Mouse (Mus musculus) embryonic facial prominence, embryonic 10.5 days (tissue): ENCODE data around the gene Rhog. TPM values are rescaled to one million over a fixed set of nuclear protein-coding genes. Genes with fewer than 3 reads are reported as not detected.
A peak's percentile ranks its signal among the peaks of the same experiment; 100 is the strongest.
"Not testable (repeated sequence)": the region's sequence is repeated elsewhere in the genome, so short reads cannot be mapped to it uniquely, and the experiment has no call there.

ENCODE experiments used
- DNase-seq: peaks from one replicate; pipeline ENCODE4 v3.0.0-alpha.2; 2017; ENCODE audit warnings: low spot score
- H3K27ac ChIP-seq: fragments of 300-500 bp; sonication (generic); replicated peaks from 2 replicates; pipeline ENCODE4 v1.5.1; 2016; ENCODE audit warnings: mild to moderate bottlenecking
- H3K27me3 ChIP-seq: fragments of 300-500 bp; sonication (generic); replicated peaks from 2 replicates; pipeline ENCODE4 v1.6.1; 2016; ENCODE audit warnings: low read depth, mild to moderate bottlenecking; ENCODE audit not compliant: poor library complexity, severe bottlenecking
- H3K36me3 ChIP-seq: fragments of 300-500 bp; sonication (generic); replicated peaks from 2 replicates; pipeline ENCODE4 v1.6.1; 2016; ENCODE audit warnings: mild to moderate bottlenecking, moderate library complexity
- H3K4me1 ChIP-seq: fragments of 300-500 bp; sonication (generic); 2 replicates; pipeline ENCODE4 v1.6.1; 2016
- H3K4me3 ChIP-seq: fragments of 300-500 bp; sonication (generic); 2 replicates; pipeline ENCODE4 v1.5.1; 2016; ENCODE audit warnings: mild to moderate bottlenecking, moderate library complexity
- H3K9me3 ChIP-seq: fragments of 300-500 bp; sonication (generic); 2 replicates; pipeline ENCODE4 v1.6.1; 2016; ENCODE audit warnings: mild to moderate bottlenecking
- WGBS: fragments of 180-500 bp; shearing (Covaris S2); methylation state at CpG from one replicate; pipeline ENCODE4 v1.1.7; 2016; 5-methylcytosine and 5-hydroxymethylcytosine counted together
- polyA plus RNA-seq: library from polyadenylated mRNA; unstranded; fragments of >200 nt; fragmentation: Nextera tagmentation; extraction: Ambion mirVana; gene quantifications from 2 replicates; pipeline ENCODE4 v1.2.1, GENCODE M21; 2016

Gene Rhog
- polyA plus RNA-seq, 1 experiment from 2014 or later, result 48.4 TPM

DNA sequence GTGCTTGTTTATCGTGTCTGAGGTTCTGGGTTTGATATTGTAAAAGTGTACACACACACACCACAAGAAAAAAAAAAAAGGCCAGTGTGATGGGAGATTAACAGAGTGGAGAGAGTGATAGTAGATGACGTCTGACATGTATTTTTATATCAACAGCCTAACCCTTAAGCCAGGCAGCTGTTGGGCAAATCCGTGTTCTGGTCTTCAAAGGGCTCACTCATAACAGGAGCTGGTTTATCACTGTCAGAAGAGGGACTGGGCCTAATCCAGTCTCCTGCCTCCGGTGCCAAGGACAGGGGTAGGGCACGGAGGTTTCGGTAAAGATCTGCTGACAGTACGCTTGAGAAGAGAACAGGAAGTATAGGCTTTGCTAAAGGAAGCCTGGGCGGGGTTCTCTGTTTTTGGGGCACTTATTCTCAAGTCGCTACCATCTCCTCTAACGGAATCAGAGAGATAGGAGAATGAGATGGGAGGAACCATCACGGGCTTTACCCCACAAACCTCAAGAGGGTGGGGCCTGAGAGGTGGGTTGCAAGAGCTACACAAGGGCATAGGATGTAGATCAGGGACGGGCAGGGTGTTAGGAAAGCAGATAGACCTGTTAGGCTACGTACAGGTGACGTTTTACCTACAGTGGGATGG is 10.7 kb upstream of the Rhog start:
- Histone ChIP-seq H3K36me3 (no peaks in the 10 kb centered on the region), H3K27ac (no peak overlapping the region), H3K27me3 (peaks cover 27% of the 10 kb centered on the region), H3K9me3 (no peaks in the 10 kb centered on the region), H3K4me1 (peaks cover 13% of the 10 kb centered on the region), H3K4me3 (peak overlapping the region; percentile 90; the same call in 1 of the 2 replicates)
- no peak for DNase-seq
- 50% methylated on average over 14 of the region's 14 CpGs for WGBS

DNA sequence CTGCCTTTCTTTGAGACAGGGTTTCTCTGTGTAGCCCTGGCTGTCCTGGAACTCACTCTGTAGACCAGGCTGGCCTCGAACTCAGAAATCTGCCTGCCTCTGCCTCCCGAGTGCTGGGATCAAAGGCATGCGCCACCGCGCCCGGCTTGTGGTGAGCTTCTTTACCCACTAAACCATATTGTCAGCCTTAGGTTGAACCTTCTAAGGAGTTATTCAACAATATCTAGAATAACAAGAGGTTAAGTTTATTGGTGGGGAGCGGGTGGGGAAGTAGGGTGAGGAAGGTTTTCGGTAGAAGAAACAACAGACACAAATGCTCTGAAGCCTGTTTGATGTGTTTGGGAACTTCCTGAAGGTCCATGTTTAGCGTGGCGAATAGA is 10.2 kb upstream of the Rhog start:
- 92% methylated on average over 10 of the region's 10 CpGs for WGBS
- peaks cover 13% of the 10 kb centered on the region for H3K4me1 ChIP-seq
- not testable (repeated sequence) for H3K27ac ChIP-seq, H3K4me3 ChIP-seq, H3K36me3 ChIP-seq, H3K9me3 ChIP-seq, DNase-seq
- peaks cover 27% of the 10 kb centered on the region for H3K27me3 ChIP-seq

DNA sequence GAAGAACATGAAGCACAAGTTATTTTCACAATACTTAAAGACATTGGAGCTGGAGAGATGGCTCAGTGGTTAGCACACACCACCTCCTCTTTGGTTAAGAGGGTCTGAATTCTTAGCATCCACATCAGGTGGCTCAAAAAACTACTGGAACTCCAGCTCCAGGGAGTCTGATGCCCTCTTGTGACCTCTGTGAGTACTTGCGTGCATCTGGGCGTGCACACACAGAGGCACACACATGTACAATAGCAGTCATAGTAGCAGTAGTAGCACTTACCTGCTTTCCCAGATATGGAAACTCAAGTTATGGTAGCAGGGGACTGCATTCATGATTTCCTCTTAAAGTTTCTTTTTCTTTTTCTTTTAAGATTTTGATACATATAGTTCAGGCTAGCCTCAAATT is 7.2 kb upstream of the Rhog start:
- peaks cover 5% of the 10 kb centered on the region for H3K4me1 ChIP-seq
- H3K36me3 ChIP-seq, result no peaks in the 10 kb centered on the region
- H3K9me3 ChIP-seq, result no peaks in the 10 kb centered on the region
- H3K27ac ChIP-seq, result no peak overlapping the region
- H3K27me3 ChIP-seq, result peaks cover 2% of the 10 kb centered on the region
- no peak for DNase-seq
- WGBS, result 87% methylated on average over 2 of the region's 2 CpGs
- H3K4me3 ChIP-seq, result no peak overlapping the region

DNA sequence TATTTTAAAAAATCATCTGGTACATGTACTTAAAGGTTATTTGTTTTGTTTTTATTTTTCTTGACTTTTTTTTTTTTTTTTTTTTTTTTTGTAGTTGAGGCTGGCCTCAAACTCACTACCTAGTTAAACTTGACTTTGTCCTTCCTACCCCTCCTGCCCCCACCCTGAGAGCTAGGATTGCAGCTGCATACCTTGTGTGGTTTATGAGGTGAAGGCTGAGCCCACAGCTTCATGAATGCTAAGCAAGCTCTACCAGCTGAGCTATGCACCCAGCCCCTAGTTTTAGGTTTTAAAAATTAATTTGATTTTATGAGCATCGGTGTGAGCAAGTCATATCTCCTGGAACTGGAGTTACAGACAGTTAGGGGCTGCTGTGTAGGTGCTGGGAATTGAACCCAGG is 4.7 kb upstream of the Rhog start:
- H3K27ac ChIP-seq, result no peak overlapping the region
- no peaks in the 10 kb centered on the region for H3K9me3 ChIP-seq
- no peaks in the 10 kb centered on the region for H3K4me1 ChIP-seq
- H3K4me3 ChIP-seq, result no peak overlapping the region
- H3K27me3 ChIP-seq, result no peaks in the 10 kb centered on the region
- no peak for DNase-seq
- no peaks in the 10 kb centered on the region for H3K36me3 ChIP-seq
- 93% methylated on average over 1 of the region's 1 CpGs for WGBS

DNA sequence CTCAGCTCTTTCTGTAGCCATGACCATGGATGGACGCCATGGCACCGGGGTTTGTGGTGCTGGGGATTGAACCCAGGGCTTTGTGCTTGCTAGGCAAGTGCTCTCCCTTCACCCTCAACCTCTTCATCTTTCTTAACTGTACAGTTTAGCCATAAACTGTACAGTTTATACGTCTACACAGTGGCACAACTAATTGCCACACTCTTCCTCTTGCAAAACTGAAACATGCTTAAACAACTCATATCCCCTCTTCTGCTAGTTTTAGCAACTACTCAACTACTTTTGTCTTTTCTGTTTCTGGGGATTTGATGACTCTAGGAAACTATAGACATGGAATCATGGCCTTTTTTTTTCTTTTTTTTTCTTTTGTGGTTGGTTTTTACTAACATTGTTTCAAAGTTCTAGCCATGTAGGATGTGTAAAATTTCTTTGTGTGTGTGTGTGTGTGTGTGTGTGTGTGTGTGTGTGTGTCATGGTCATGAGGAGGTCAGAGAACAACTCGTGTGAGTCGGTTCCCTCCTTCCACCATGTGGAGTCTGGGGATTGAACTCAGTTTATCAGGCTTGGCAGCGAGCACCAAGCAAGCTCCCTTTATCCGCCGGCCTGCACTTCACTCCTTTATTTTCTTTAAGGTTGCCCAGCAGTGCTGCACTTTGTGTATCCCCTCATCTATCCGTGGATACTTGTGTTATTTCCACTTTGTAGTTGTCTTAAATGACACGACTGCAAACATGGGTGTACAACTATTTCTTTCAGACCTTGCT is 4.0 kb upstream of the Rhog start:
- no peak overlapping the region for H3K27ac ChIP-seq
- no peak overlapping the region for H3K4me3 ChIP-seq
- WGBS, result 82% methylated on average over 10 of the region's 10 CpGs
- 0 out of 2 replicates have a peak, but pooled peaks cover 5% of the 10 kb centered on the region for H3K4me1 ChIP-seq
- no peaks in the 10 kb centered on the region for H3K27me3 ChIP-seq
- no peak for DNase-seq
- H3K36me3 ChIP-seq, result no peaks in the 10 kb centered on the region
- no peaks in the 10 kb centered on the region for H3K9me3 ChIP-seq

DNA sequence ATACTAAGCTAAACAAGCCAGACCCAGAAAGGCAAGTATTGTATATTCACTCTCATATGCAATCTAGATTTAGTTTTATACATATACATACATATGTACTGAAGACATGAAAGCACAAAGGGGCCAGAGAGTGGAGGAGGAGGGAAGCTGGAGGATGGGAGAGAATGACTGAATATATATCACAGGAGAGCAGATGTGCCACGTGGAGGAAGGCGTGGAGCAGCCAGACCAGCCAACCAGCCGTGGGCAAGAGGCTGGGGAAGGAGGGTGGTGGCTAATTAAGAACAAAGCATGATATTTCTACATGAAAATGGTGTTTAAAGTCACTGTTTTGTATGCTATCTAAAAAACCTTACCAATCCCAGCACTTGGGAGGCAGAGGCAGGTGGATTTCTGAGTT is 2.9 kb upstream of the Rhog start:
- no peaks in the 10 kb centered on the region for H3K36me3 ChIP-seq
- no peak for DNase-seq
- H3K27me3 ChIP-seq, result no peaks in the 10 kb centered on the region
- 0 out of 2 replicates have a peak, but pooled peaks cover 5% of the 10 kb centered on the region for H3K4me1 ChIP-seq
- H3K9me3 ChIP-seq, result no peaks in the 10 kb centered on the region
- H3K27ac ChIP-seq, result no peak overlapping the region
- 86% methylated on average over 3 of the region's 3 CpGs for WGBS
- no peak overlapping the region for H3K4me3 ChIP-seq

DNA sequence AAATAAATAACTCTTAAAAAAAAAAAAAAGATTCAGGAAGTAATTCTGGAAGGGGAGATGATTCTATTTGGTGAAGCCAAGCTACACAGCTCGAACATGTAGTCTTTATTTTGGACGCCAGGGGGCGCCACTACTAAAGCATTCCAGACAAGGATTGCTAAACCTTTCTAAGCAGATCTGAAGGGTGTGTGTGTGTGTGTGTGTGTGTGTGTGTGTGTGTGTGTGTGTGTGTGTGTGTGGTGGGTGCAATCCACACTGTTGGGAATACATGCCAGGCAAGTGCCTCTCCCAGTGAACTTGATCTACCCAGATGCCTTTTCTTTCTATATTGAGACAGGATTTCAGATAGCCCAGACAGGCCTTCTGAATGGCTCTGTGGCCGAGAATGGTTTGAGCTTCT is 2.3 kb upstream of the Rhog start:
- Histone ChIP-seq H3K4me1 (0 out of 2 replicates have a peak, but pooled peaks cover 5% of the 10 kb centered on the region), H3K4me3 (no peak overlapping the region), H3K36me3 (no peaks in the 10 kb centered on the region), H3K27ac (no peak overlapping the region), H3K9me3 (no peaks in the 10 kb centered on the region), H3K27me3 (no peaks in the 10 kb centered on the region)
- 25% methylated on average over 4 of the region's 4 CpGs for WGBS
- peak; percentile 81 for DNase-seq

DNA sequence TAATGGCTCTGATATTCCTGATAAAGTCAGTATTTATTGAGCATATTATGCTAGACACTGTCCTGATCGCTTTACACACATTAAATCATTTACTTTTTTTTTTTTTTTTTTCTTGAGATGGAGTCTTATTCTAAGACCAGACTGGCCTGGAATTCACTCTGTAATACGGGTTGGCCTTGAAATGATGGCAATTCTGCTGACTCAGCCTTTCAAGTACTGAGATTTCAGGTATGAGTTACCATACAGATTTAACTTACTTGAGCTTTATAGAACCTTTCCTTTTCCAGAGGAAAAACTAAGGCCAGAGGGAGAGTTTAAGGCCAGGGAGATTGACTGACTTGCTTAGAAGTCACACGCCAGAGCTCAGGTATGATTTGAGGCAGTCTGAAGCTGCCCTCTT is 782 bp upstream of the Rhog start:
- no peak for DNase-seq

DNA sequence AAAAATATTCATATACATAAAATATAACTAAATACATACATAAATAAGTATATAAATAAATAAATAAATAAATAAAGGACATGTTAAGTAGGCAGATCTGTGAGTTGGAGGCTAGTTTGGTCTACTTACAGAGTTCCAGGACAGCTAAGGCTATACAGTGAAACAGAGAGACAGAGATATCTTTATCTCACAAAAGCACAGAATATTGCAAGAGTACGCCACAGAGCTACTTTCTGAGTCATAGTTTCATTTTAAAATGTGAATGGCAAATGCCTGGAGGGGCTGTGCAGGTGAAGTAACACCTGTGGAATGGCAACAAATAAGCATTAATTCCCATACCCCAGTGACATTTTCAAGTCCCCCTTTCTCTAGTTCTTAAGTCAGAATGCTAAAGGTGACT is 2.2 kb downstream of the Rhog start:
- no peaks in the 10 kb centered on the region for H3K9me3 ChIP-seq
- 90% methylated on average over 1 of the region's 1 CpGs for WGBS
- H3K4me1 ChIP-seq, result peaks cover 25% of the 10 kb centered on the region
- no peak overlapping the region for H3K4me3 ChIP-seq
- H3K27ac ChIP-seq, result no peak overlapping the region
- H3K27me3 ChIP-seq, result no peaks in the 10 kb centered on the region
- no peaks in the 10 kb centered on the region for H3K36me3 ChIP-seq
- no peak for DNase-seq

More for the DNA sequence above, 782 bp upstream of the Rhog start:
- H3K4me1 ChIP-seq, result 0 out of 2 replicates have a peak, but pooled peaks cover 5% of the 10 kb centered on the region
- no peak overlapping the region for H3K4me3 ChIP-seq
- no peaks in the 10 kb centered on the region for H3K9me3 ChIP-seq
- WGBS, result 84% methylated on average over 3 of the region's 3 CpGs
- H3K27ac ChIP-seq, result no peak overlapping the region
- no peaks in the 10 kb centered on the region for H3K36me3 ChIP-seq
- no peaks in the 10 kb centered on the region for H3K27me3 ChIP-seq

DNA sequence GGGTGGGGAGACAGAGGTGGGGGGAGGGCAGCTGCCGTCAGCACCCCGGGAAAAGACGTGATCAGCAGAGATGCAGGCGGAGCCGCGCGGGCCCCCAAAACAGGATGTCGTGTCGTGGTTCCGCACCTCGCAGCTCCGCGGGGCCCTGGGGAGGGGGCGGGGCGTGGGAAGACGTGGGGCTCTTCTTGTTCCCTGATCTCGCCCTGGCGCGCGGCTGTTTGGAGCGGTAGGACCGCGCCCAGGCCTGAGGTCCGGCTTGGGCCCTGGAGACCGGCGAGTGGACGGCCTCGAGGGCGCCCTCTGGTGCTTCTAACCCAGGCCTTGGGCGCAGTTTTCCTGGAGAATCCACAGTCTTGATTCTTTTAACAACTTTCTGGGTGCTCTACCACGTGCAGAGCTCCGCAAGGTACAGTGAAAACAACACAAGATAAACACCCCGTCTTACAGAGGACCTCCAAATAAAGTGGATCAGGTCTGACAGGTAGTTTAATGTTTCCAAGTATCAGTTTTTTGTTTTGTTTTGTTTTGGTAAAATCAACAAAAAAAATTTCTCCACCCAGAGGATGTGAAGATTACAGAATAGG is 5.1 kb downstream of the Rhog start:
- Histone ChIP-seq H3K4me1 (peaks cover 54% of the 10 kb centered on the region), H3K27ac (peak overlapping the region; percentile 96), H3K4me3 (peak overlapping the region; percentile 76), H3K36me3 (no peaks in the 10 kb centered on the region), H3K27me3 (no peaks in the 10 kb centered on the region), H3K9me3 (no peaks in the 10 kb centered on the region)
- peak; percentile 90 for DNase-seq
- WGBS, result under 1% methylated on average over 33 of the region's 33 CpGs

DNA sequence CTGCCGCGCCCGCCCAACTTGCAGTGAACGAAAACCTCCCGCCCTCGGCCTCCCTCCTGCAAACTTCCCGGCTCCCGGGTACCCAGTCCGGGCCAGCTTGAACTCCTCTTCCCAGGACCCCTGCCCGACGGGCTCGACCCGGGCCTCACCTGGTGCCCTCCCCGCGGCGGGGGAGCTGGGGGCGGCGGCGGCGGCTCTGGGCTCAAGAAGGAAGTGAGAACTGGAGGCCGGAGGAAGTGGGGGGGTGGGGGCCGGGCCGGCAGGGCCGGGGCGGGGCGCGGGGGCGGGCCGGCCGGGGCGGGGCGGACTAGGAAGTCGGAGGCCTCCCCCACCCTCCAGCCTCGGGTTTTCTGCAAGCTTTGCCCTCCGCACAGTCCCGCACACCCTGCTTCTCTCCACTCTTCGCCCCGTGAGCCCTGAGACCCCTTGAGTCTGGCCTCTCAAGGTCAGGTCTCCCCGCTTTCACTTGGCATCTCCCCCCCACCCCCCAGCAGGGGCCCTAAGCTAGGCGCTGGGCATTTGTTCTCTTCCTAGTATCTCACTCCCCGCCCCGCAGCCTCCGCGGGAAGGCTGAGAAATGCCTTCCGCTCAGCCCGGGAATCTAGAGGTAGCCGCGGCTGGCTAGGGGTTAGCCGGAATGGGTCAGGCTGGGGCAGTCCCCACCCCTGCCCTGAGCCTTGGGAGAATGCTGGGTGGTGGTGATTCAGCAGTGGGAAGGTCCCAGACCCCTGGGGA is 5.8 kb downstream of the Rhog start:
- Histone ChIP-seq H3K4me3 (peak overlapping the region; percentile 76), H3K27me3 (no peaks in the 10 kb centered on the region), H3K4me1 (peaks cover 57% of the 10 kb centered on the region), H3K36me3 (no peaks in the 10 kb centered on the region), H3K27ac (peak overlapping the region; percentile 96), H3K9me3 (no peaks in the 10 kb centered on the region)
- DNase-seq, result peak; percentile 88
- WGBS, result under 1% methylated on average over 49 of the region's 49 CpGs

DNA sequence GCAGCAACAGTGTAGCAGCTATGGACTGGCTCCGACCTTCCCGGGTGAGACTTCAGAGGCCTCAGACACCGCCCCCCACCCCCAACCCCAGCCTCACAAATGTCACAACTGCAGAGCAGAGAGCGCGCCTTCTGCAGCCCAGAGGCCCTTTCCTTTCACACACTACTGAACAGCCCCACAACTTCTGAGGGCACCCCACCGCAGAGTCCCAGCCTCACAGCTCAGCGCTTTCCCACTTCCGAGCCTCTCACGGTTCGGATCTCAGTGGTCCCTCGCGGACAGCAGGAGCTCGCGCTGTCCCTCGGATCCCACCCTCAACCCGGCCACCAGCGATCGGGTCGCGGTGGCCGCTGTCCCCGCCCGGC is 6.3 kb downstream of the Rhog start:
- Histone ChIP-seq H3K36me3 (peaks cover 2% of the 10 kb centered on the region; the same call in 1 of the 2 replicates), H3K9me3 (no peaks in the 10 kb centered on the region), H3K4me3 (peak overlapping the region; percentile 76), H3K4me1 (peaks cover 61% of the 10 kb centered on the region), H3K27ac (peak overlapping the region; percentile 96), H3K27me3 (no peaks in the 10 kb centered on the region)
- DNase-seq, result peak; percentile 75
- WGBS, result under 1% methylated on average over 23 of the region's 23 CpGs
